Mouse (Mus musculus) stomach, embryonic 15.5 days (tissue): ENCODE data around the gene Sec23b. TPM values are rescaled to one million over a fixed set of nuclear protein-coding genes. Genes with fewer than 3 reads are reported as not detected.

ENCODE experiments used
- ATAC-seq: fragments of 200-750 bp; cut with Nextera tagmentation; 2 replicates; pipeline ENCODE4 v1.8.0; 2017; ENCODE audit warnings: low read depth, moderate number of reproducible peaks, moderate TSS enrichment; ENCODE audit not compliant: insufficient read depth, low FRiP score
- H3K27ac ChIP-seq: fragments of 300-500 bp; sonication (generic); 2 replicates; pipeline ENCODE4 v1.5.1; 2015; ENCODE audit warnings: mild to moderate bottlenecking, inconsistent platforms
- H3K27me3 ChIP-seq: fragments of 300-500 bp; sonication (generic); replicated peaks from 2 replicates; pipeline ENCODE4 v1.6.1; 2015; ENCODE audit warnings: inconsistent platforms
- H3K36me3 ChIP-seq: fragments of 300-500 bp; sonication (generic); 2 replicates; pipeline ENCODE4 v1.6.1; 2015; ENCODE audit warnings: inconsistent platforms
- H3K4me1 ChIP-seq: fragments of 300-500 bp; sonication (generic); 2 replicates; pipeline ENCODE4 v1.6.1; 2015; ENCODE audit warnings: inconsistent platforms
- H3K4me2 ChIP-seq: fragments of 300-500 bp; sonication (generic); 2 replicates; pipeline ENCODE4 v1.6.1; 2015; ENCODE audit warnings: mild to moderate bottlenecking, inconsistent platforms
- H3K4me3 ChIP-seq: fragments of 300-500 bp; sonication (generic); replicated peaks from 2 replicates; pipeline ENCODE4 v1.5.1; 2015; ENCODE audit warnings: inconsistent platforms
- H3K9ac ChIP-seq: fragments of 300-500 bp; sonication (generic); 2 replicates; pipeline ENCODE4 v1.6.1; 2015; ENCODE audit warnings: inconsistent platforms
- H3K9me3 ChIP-seq: fragments of 300-500 bp; sonication (generic); 2 replicates; pipeline ENCODE4 v1.6.1; 2016; ENCODE audit warnings: inconsistent platforms
- WGBS: fragments of 180-500 bp; shearing (Covaris S2); methylation state at CpG from one replicate; pipeline ENCODE4 v1.1.7; 2015; 5-methylcytosine and 5-hydroxymethylcytosine counted together
- polyA plus RNA-seq: library from polyadenylated mRNA; unstranded; fragments of >200 nt; fragmentation: Nextera tagmentation; extraction: Ambion mirVana; gene quantifications from 2 replicates; pipeline ENCODE4 v1.2.1, GENCODE M21; 2015

Gene Sec23b
- polyA plus RNA-seq, 1 experiment from 2014 or later, result 95.9 TPM

- no peak for ATAC-seq
- no peak overlapping the region for H3K27ac ChIP-seq
- H3K27me3 ChIP-seq, result no peaks in the 10 kb centered on the region
- H3K9ac ChIP-seq, result no peak overlapping the region
- H3K4me3 ChIP-seq, result no peak overlapping the region
- WGBS, result 90% methylated on average over 6 of the region's 6 CpGs
- H3K36me3 ChIP-seq, result no peaks in the 10 kb centered on the region
- no peak overlapping the region for H3K4me2 ChIP-seq
- no peaks in the 10 kb centered on the region for H3K9me3 ChIP-seq
- H3K4me1 ChIP-seq, result no peaks in the 10 kb centered on the region
These were observed 57.9 kb downstream of the Sec23b start for GRCm38 (mm10) chr2:144613956-144614355.

- no peak overlapping the region for H3K27ac ChIP-seq
- ATAC-seq, result 0 out of 2 replicates have a peak, but pooled peaks have one; percentile 43
- 77% methylated on average over 16 of the region's 16 CpGs for WGBS
These were observed 61.2 kb downstream of the Sec23b start for GRCm38 (mm10) chr2:144617074-144617874.

GRCm38 (mm10) chr2:144621491-144621890 is 65.5 kb downstream of the Sec23b start:
- Histone ChIP-seq H3K27me3 (no peaks in the 10 kb centered on the region), H3K36me3 (no peaks in the 10 kb centered on the region), H3K27ac (no peak overlapping the region), H3K4me3 (no peak overlapping the region), H3K9me3 (no peaks in the 10 kb centered on the region), H3K9ac (no peak overlapping the region), H3K4me1 (no peaks in the 10 kb centered on the region), H3K4me2 (no peak overlapping the region)
- no peak for ATAC-seq
- WGBS, result 87% methylated on average over 6 of the region's 6 CpGs

More at GRCm38 (mm10) chr2:144617074-144617874, 61.2 kb downstream of the Sec23b start:
- Histone ChIP-seq H3K4me3 (no peak overlapping the region), H3K9ac (no peak overlapping the region), H3K9me3 (no peaks in the 10 kb centered on the region), H3K4me1 (no peaks in the 10 kb centered on the region), H3K36me3 (no peaks in the 10 kb centered on the region), H3K27me3 (no peaks in the 10 kb centered on the region), H3K4me2 (no peak overlapping the region)

- no peaks in the 10 kb centered on the region for H3K9me3 ChIP-seq
- no peak overlapping the region for H3K4me2 ChIP-seq
- WGBS, result 83% methylated on average over 2 of the region's 2 CpGs
- no peaks in the 10 kb centered on the region for H3K27me3 ChIP-seq
- ATAC-seq, result no peak
- H3K9ac ChIP-seq, result no peak overlapping the region
- H3K4me3 ChIP-seq, result no peak overlapping the region
- no peaks in the 10 kb centered on the region for H3K4me1 ChIP-seq
- H3K36me3 ChIP-seq, result no peaks in the 10 kb centered on the region
- H3K27ac ChIP-seq, result no peak overlapping the region
These were observed 77.5 kb downstream of the Sec23b start for GRCm38 (mm10) chr2:144633551-144633950.

GRCm38 (mm10) chr2:144634231-144634630 is 78.2 kb downstream of the Sec23b start:
- Histone ChIP-seq H3K27me3 (no peaks in the 10 kb centered on the region), H3K27ac (no peak overlapping the region), H3K36me3 (no peaks in the 10 kb centered on the region), H3K4me1 (no peaks in the 10 kb centered on the region), H3K4me3 (no peak overlapping the region), H3K4me2 (no peak overlapping the region), H3K9ac (no peak overlapping the region), H3K9me3 (no peaks in the 10 kb centered on the region)
- 67% methylated on average over 5 of the region's 5 CpGs for WGBS
- ATAC-seq, result no peak

GRCm38 (mm10) chr2:144634729-144635128 is 78.7 kb downstream of the Sec23b start:
- H3K4me2 ChIP-seq, result no peak overlapping the region
- no peak overlapping the region for H3K27ac ChIP-seq
- no peaks in the 10 kb centered on the region for H3K36me3 ChIP-seq
- 73% methylated on average over 2 of the region's 2 CpGs for WGBS
- H3K9ac ChIP-seq, result no peak overlapping the region
- ATAC-seq, result no peak
- no peaks in the 10 kb centered on the region for H3K9me3 ChIP-seq
- H3K27me3 ChIP-seq, result no peaks in the 10 kb centered on the region
- no peaks in the 10 kb centered on the region for H3K4me1 ChIP-seq
- H3K4me3 ChIP-seq, result no peak overlapping the region

GRCm38 (mm10) chr2:144635644-144636320 is 79.8 kb downstream of the Sec23b start:
- H3K36me3 ChIP-seq, result no peaks in the 10 kb centered on the region
- no peak overlapping the region for H3K27ac ChIP-seq
- no peaks in the 10 kb centered on the region for H3K4me1 ChIP-seq
- H3K9me3 ChIP-seq, result no peaks in the 10 kb centered on the region
- no peak overlapping the region for H3K4me3 ChIP-seq
- H3K9ac ChIP-seq, result no peak overlapping the region
- ATAC-seq, result no peak
- no peaks in the 10 kb centered on the region for H3K27me3 ChIP-seq
- 17% methylated on average over 5 of the region's 5 CpGs for WGBS
- H3K4me2 ChIP-seq, result no peak overlapping the region

GRCm38 (mm10) chr2:144637204-144637603 is 81.2 kb downstream of the Sec23b start:
- ATAC-seq, result no peak
- WGBS, result 79% methylated on average over 4 of the region's 4 CpGs

GRCm38 (mm10) chr2:144637671-144638395 is 81.8 kb downstream of the Sec23b start:
- no peak overlapping the region for H3K4me3 ChIP-seq
- no peaks in the 10 kb centered on the region for H3K27me3 ChIP-seq
- no peaks in the 10 kb centered on the region for H3K36me3 ChIP-seq
- WGBS, result 86% methylated on average over 12 of the region's 12 CpGs
- no peak overlapping the region for H3K27ac ChIP-seq
- no peaks in the 10 kb centered on the region for H3K4me1 ChIP-seq
- H3K9ac ChIP-seq, result no peak overlapping the region
- no peaks in the 10 kb centered on the region for H3K9me3 ChIP-seq
- no peak overlapping the region for H3K4me2 ChIP-seq
- no peak for ATAC-seq

More at GRCm38 (mm10) chr2:144637204-144637603, 81.2 kb downstream of the Sec23b start:
- Histone ChIP-seq H3K27me3 (no peaks in the 10 kb centered on the region), H3K4me3 (no peak overlapping the region), H3K27ac (no peak overlapping the region), H3K36me3 (no peaks in the 10 kb centered on the region), H3K4me1 (no peaks in the 10 kb centered on the region), H3K4me2 (no peak overlapping the region), H3K9ac (no peak overlapping the region), H3K9me3 (no peaks in the 10 kb centered on the region)

- Histone ChIP-seq H3K4me3 (no peak overlapping the region), H3K27ac (no peak overlapping the region), H3K27me3 (no peaks in the 10 kb centered on the region), H3K9me3 (no peaks in the 10 kb centered on the region), H3K9ac (no peak overlapping the region), H3K36me3 (no peaks in the 10 kb centered on the region), H3K4me2 (no peak overlapping the region), H3K4me1 (no peaks in the 10 kb centered on the region)
- no peak for ATAC-seq
- WGBS, result 39% methylated on average over 4 of the region's 4 CpGs
These were observed 82.7 kb downstream of the Sec23b start for GRCm38 (mm10) chr2:144638719-144639118.

- Histone ChIP-seq H3K9me3 (no peaks in the 10 kb centered on the region), H3K4me2 (no peak overlapping the region), H3K4me3 (no peak overlapping the region), H3K27me3 (no peaks in the 10 kb centered on the region), H3K9ac (no peak overlapping the region), H3K4me1 (no peaks in the 10 kb centered on the region), H3K36me3 (no peaks in the 10 kb centered on the region), H3K27ac (no peak overlapping the region)
- no peak for ATAC-seq
- WGBS, result 76% methylated on average over 7 of the region's 7 CpGs
These were observed 84.1 kb downstream of the Sec23b start for GRCm38 (mm10) chr2:144640101-144640500.
